Mouse (Mus musculus): Measurements from ENCODE around the gene Appbp2.
"Not testable (repeated sequence)": the region's sequence is repeated elsewhere in the genome, so short reads cannot be mapped to it uniquely, and the experiment has no call there.

Gene Appbp2

DNA sequence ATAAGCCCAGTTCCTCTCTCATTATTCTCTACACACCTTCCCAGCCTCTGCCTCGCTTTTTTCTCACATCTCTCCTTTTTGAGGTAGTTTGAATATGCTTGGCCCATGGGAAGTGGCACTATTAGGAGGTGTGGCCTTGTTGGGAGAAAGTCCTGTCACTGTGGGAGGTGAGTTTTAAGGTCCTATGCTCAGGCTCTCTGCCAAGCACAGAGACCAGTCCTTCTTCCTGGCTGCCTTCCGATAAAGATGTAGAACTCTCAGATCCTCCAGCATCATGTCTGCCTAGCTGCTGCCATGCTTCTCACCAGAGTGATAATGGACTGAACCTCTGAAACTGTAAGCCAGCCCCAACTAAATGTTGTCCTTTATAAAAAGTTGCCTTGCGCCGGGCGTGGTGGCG lies 12.4 kb downstream of the Appbp2 start:
- DNase-seq: no peak

GRCm38 (mm10) chr11:85219014-85219413 lies 15.9 kb downstream of the Appbp2 start:
- no peak for DNase-seq

DNA sequence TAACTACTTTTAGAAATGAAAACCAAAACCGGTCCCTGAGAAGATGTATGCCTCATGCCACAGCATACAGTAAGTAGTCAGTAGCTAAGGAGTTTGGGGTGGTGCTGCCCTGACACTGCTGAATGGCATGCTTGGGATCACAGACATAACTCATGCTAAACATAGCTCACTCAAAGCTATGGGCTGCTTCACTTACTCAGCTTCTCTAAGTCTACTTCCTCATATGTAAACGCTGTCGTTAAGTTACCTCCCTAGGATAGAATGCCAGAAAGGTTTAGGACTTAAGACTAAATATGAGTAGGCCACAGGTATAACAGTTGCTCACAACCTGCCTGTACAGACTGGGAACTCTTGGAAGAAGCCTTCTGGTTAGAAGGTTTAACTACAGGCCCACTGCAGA lies 20.3 kb downstream of the Appbp2 start:
- DNase-seq: no peak

DNA sequence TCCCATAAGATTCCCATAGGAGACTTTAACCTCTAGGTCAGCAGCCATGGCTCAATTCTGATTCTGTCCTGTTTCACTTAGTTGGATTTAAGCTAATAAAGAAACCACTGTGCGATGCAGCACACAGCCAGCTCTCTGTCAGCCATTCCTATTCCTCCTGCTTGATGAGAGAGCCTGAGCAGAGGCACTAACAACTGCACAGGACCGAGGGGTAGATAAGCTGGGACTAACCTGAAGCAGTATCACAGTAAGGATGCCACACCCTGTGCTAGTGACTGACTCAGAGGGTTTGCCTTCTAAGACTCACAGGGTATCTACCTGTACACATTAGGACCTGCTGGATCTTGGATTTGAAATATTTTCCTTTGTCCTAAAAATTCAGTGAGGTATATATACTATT lies 21.7 kb downstream of the Appbp2 start:
- DNase-seq: no peak

GRCm38 (mm10) chr11:85211151-85211550 lies 23.8 kb downstream of the Appbp2 start:
- DNase-seq: no peak

DNA sequence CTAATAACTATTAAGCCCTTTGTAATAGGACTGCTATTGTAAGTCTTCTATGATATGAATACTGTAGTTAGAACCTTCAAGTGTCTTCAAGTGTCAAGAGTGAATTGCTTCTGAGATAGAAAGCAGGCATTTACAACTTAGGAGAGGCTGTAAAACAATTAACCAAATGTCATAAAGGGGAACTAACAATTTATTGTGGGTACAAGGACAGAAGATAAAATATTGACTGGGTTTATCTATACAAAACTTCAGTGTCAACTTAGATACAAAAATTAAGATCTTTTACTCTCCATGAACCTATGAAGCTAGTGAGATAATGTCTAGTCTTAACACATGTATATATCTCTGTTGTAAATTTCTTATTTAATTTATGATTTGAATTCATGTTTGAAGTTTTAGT lies 28.7 kb downstream of the Appbp2 start:
- DNase-seq: no peak

- no peak for DNase-seq
Observed at GRCm38 (mm10) chr11:85198906-85199305, 36.0 kb downstream of the Appbp2 start.

DNA sequence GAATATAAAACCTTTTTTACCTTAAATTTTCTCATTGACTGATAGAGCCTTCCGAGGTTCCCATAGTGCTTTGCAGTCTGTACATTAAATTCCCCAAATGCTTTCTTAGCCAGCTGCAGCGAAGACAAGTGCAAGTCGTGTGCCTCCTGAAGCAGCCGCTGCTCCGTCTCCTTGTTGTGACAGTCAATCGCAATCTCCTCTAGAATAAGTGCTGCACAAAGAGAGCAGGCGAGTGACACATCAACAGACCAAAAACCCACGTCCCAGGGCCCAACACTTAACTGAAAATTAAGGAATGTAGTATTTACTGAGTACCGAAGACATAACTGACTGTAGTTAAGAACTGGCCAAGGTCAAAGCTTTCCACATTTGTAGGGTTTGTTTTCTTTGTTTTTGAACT lies 38.9 kb downstream of the Appbp2 start:
- no peak for DNase-seq

- no peak for DNase-seq
Observed at GRCm38 (mm10) chr11:85194206-85194605, 40.7 kb downstream of the Appbp2 start.

DNA sequence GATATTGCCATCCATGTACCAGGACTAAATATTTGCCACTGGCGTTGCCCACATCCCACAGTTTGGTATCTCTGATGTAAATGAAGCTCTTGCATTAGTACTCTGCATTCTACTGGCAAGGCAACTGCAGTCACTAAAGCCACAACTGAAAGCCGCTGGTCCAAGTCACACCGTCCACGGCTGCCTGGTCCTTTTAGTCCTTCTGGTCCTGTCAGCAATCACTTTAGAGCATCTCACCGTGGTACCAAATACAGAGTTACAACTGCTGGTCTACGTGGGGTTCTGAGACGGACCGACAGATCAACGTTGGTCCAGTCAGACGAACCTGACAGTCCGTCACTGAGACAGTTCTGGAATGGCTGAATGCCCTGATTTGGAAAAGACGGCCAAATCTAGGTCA lies 44.2 kb downstream of the Appbp2 start:
- DNase-seq: no peak

- no peak for DNase-seq
Observed at GRCm38 (mm10) chr11:85189110-85189509, 45.8 kb downstream of the Appbp2 start.

- DNase-seq: no peak
Observed at GRCm38 (mm10) chr11:85184839-85185238, 50.1 kb downstream of the Appbp2 start.

GRCm38 (mm10) chr11:85184082-85184481 lies 50.8 kb downstream of the Appbp2 start:
- DNase-seq: peak; percentile 58

DNA sequence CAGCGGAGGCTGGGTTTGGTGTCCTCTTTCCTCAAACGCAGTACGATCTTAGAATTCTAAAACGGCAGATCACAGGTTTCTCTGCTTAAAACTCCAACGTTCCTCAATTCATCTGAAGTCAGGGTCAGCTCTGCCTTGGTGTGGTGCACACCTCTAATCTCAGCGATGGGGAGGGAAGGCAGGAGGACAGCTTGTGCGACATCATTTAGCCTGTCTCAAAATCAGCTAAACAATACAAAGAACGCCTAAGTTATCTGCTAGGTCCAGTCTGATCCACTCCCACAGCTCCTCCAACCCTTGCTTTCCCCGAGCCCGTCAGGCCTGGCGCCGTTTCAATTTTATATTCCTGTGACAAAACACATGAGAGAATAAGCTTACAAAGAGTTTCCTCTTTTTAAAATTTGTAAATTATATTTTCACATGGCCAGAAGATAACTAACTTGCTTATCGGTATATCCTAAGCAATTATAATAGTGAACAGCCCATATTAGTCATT lies 51.6 kb downstream of the Appbp2 start:
- DNase-seq: peak; percentile 38

DNA sequence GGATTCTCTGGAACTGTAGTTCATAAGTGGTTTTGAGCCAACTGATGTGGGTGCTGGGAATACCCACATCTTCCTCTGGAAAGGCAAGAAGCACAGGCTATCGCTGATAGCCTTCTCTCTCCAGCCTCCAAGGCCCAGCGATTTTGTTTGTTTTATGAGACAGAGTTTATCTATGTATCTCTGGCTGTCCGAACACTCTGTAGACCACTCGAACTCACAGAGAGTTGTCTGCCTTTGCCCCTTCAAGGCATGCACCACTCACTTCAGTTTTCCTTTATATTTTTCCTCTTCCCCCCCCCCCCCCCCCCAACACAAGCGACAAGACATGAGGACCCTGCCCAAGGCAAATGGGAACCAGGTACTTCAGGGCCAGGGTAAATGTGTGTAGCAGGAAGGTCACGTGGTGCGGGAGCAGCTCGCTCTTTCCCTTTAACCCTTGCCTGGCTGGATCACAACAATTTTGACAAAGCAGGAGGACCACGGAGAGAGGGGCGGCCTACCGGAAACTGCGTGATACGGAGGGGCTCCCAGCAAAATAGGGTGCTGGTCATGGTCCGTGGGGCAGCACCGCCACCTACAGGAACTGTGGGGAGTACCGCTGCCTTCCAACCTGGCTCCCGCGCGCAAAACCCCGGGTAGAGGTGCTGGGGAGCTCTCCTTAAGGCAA lies 52.2 kb downstream of the Appbp2 start:
- peak; percentile 84 for DNase-seq

- no peak for DNase-seq
Observed at GRCm38 (mm10) chr11:85178413-85178812, 56.5 kb downstream of the Appbp2 start.

GRCm38 (mm10) chr11:85177761-85178160 lies 57.2 kb downstream of the Appbp2 start:
- DNase-seq: no peak

GRCm38 (mm10) chr11:85175941-85176340 lies 59.0 kb downstream of the Appbp2 start:
- no peak for DNase-seq

DNA sequence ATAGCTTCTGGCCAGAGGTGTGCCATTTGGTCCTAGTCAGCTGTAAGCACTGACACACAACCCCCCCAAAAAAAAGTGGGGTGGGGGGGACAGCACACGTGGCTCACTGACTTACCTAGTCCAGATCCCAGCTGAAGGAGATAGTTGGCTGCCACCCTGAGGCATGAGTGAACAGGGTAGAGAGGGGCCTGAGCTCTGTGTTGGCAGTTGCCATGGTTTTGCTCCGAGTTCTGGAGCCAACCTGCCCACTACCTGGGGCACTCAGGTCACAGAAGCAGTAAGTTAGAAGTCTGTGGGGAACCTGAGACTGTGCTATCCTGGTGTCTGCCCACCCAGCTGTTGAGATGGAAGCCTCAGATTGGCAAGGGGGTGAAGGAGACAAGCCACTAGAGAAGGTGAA lies 64.1 kb downstream of the Appbp2 start:
- no peak for DNase-seq

- peak; percentile 95 for DNase-seq
Observed at GRCm38 (mm10) chr11:85170058-85170740, 64.7 kb downstream of the Appbp2 start, which contains the start of gene 1700125H20Rik. Gene 1700125H20Rik (plus strand): TSS chr11:85170404.

DNA sequence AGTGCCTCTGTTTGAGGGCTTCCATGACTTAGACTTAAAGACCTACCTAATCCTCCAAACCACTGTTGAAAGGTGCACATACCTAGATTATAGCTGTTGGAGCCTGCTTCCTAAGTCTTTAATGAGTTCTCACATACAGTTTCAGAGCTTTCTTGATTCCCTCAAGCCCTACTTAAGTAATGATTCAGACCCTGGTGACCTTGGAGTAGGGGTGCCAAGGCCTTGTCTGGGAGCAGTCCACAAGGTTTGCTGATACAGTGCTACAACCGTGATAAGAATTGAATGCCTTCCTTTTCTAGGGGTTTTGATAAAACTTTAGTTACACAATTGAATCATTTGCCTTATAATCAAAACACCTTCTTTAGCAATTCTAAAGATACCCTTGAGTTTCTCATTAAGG lies 67.4 kb downstream of the Appbp2 start:
- DNase-seq: no peak

GRCm38 (mm10) chr11:85164371-85164770 lies 70.6 kb downstream of the Appbp2 start:
- no peak for DNase-seq

DNA sequence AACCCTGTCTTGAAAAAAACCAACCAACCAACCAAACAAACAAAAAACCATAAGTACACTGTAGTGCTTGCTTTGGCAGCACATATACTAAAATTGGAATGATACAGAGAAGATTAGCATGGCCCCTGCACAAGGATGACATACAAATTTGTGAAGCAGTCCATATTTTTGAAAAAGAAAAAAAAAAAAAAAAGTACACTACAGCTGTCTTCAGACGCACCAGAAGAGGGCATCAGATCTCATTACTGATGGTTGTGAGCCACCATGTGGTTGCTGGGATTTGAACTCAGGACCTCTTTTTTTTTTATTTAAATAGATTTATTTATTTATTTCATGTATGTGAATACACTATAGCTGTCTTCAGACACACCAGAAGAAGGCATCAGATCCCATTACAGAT lies 71.9 kb downstream of the Appbp2 start:
- not testable (repeated sequence) for DNase-seq

DNA sequence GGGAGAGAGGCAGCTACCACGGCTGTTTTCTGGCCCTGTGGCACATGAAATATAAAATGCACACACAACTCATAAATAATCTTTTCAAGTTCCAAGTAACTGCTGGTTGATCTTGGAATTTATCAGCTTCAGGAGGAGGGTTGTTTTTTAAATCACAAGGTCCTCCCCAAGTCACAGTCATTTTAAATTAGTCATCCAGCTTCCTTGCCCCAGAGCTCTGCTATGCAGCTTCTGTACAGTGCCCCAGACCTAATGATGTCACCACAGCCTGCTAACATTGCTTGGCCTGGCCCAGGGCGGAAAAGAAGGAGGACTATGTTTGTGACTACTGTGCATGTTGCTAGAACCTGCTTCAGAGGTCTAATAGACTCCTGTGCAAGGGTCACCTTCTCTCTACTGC lies 77.6 kb downstream of the Appbp2 start:
- no peak for DNase-seq
